16 mouse cellular contexts compared by ENCODE assay signal in genomic region chr13:99561843-99562550, GRCm38 (mm10). TPM values are rescaled to one million over a fixed set of nuclear protein-coding genes. Genes with fewer than 3 reads are reported as not detected.
DNase-seq lines count a peak whose midpoint lies in the region; ATAC-seq and TF ChIP-seq lines count a peak whose summit lies in the region.
"Had no signal": no experiment of that assay in that cellular context is flagged by ENCODE, and none has a peak within 500 bp of the region (broad histone marks: within the 10 kb centered on the region; RNA-seq: fewer than 3 reads in every experiment).

No protein-coding gene starts in this region.

- H3K27me3 ChIP-seq in intestine, embryonic 15.5 days (replicated peaks) = no peaks in the 10 kb centered on the region
- H3K27me3 ChIP-seq in intestine, postnatal 0 days (replicated peaks; ENCODE audit: control insufficient read depth, insufficient read depth, low read length) = no peaks in the 10 kb centered on the region
- H3K27me3 ChIP-seq in forebrain, embryonic 10.5 days (ENCODE audit: poor library complexity, severe bottlenecking) = no peaks in the 10 kb centered on the region; the same call in 1 of the 2 replicates
- no peaks in the 10 kb centered on the region for H3K27me3 ChIP-seq in hindbrain, embryonic 14.5 days (ENCODE audit: control insufficient read depth, insufficient read depth, low read length)
- no peaks in the 10 kb centered on the region for H3K27me3 ChIP-seq in neural tube, embryonic 12.5 days (replicated peaks)
- H3K27me3 ChIP-seq: lung, embryonic 15.5 days had no signal

- peak; percentile 65 for DNase-seq in forebrain, embryonic 10.5 days (ENCODE audit: extremely low spot score, low spot score)
- no peak for DNase-seq in hindbrain, embryonic 14.5 days (ENCODE audit: low spot score)
- DNase-seq in kidney, postnatal 10 days = no peak
- no peak for DNase-seq in heart, adult 18-20 months
- DNase-seq: cerebellum, adult 9-11 months; kidney, postnatal 14 days; layer of hippocampus, postnatal 36 days; liver; right cerebral cortex, postnatal 14 days; thymus, postnatal 4 days had no signal

- H3K9me3 ChIP-seq in intestine, embryonic 15.5 days = no peaks in the 10 kb centered on the region
- no peaks in the 10 kb centered on the region for H3K9me3 ChIP-seq in intestine, postnatal 0 days (ENCODE audit: control insufficient read depth)
- no peaks in the 10 kb centered on the region for H3K9me3 ChIP-seq in forebrain, embryonic 10.5 days
- no peaks in the 10 kb centered on the region for H3K9me3 ChIP-seq in hindbrain, embryonic 14.5 days (ENCODE audit: control insufficient read depth, low read length)
- H3K9me3 ChIP-seq in neural tube, embryonic 12.5 days = no peaks in the 10 kb centered on the region
- H3K9me3 ChIP-seq: lung, embryonic 15.5 days had no signal

- peak; percentile 43; the same call in 1 of the 2 replicates for ATAC-seq in intestine, embryonic 15.5 days
- ATAC-seq in intestine, postnatal 0 days = no peak
- peak; percentile 40; the same call in 1 of the 2 replicates for ATAC-seq in hindbrain, embryonic 14.5 days (ENCODE audit: low FRiP score)
- ATAC-seq in neural tube, embryonic 12.5 days (ENCODE audit: low FRiP score, low read depth) = peak; percentile 71; the same call in 1 of the 2 replicates
- ATAC-seq in cerebellum, adult (ENCODE audit: insufficient number of reproducible peaks, low FRiP score, low TSS enrichment) = no peak

- no peak overlapping the region for H3K4me3 ChIP-seq in intestine, embryonic 15.5 days (replicated peaks)
- H3K4me3 ChIP-seq in intestine, postnatal 0 days (ENCODE audit: low read depth, low read length) = no peak overlapping the region
- no peak overlapping the region for H3K4me3 ChIP-seq in forebrain, embryonic 10.5 days
- no peak overlapping the region for H3K4me3 ChIP-seq in hindbrain, embryonic 14.5 days (replicated peaks; ENCODE audit: low read length)
- no peak overlapping the region for H3K4me3 ChIP-seq in neural tube, embryonic 12.5 days
- H3K4me3 ChIP-seq: lung, embryonic 15.5 days had no signal

- no peaks in the 10 kb centered on the region for H3K4me1 ChIP-seq in intestine, embryonic 15.5 days (replicated peaks)
- no peaks in the 10 kb centered on the region for H3K4me1 ChIP-seq in intestine, postnatal 0 days (replicated peaks; ENCODE audit: control insufficient read depth, insufficient read depth, low read length)
- H3K4me1 ChIP-seq in forebrain, embryonic 10.5 days = peaks cover 42% of the 10 kb centered on the region
- H3K4me1 ChIP-seq in hindbrain, embryonic 14.5 days (replicated peaks; ENCODE audit: control insufficient read depth, insufficient read depth, low read length) = peaks cover 21% of the 10 kb centered on the region
- H3K4me1 ChIP-seq in neural tube, embryonic 12.5 days = peaks cover 21% of the 10 kb centered on the region
- H3K4me1 ChIP-seq: lung, embryonic 15.5 days had no signal

- no peak for TF ChIP-seq CTCF in intestine, postnatal 0 days (IDR thresholded peaks at IDR 0.05; ENCODE audit: low read depth)

- H3K27ac ChIP-seq in intestine, embryonic 15.5 days = no peak overlapping the region
- no peak overlapping the region for H3K27ac ChIP-seq in intestine, postnatal 0 days (ENCODE audit: low read depth, low read length)
- peak overlapping the region; percentile 72 for H3K27ac ChIP-seq in forebrain, embryonic 10.5 days
- peak overlapping the region; percentile 22 for H3K27ac ChIP-seq in hindbrain, embryonic 14.5 days
- H3K27ac ChIP-seq in neural tube, embryonic 12.5 days = no peak overlapping the region
- H3K27ac ChIP-seq: lung, embryonic 15.5 days had no signal

- H3K36me3 ChIP-seq in intestine, embryonic 15.5 days = no peaks in the 10 kb centered on the region
- H3K36me3 ChIP-seq in intestine, postnatal 0 days (ENCODE audit: control insufficient read depth, insufficient read depth) = no peaks in the 10 kb centered on the region
- H3K36me3 ChIP-seq in forebrain, embryonic 10.5 days (replicated peaks) = no peaks in the 10 kb centered on the region
- H3K36me3 ChIP-seq in hindbrain, embryonic 14.5 days (replicated peaks; ENCODE audit: control insufficient read depth, insufficient read depth) = no peaks in the 10 kb centered on the region
- H3K36me3 ChIP-seq in neural tube, embryonic 12.5 days = no peaks in the 10 kb centered on the region
- H3K36me3 ChIP-seq: lung, embryonic 15.5 days had no signal

- H3K9ac ChIP-seq in intestine, embryonic 15.5 days = no peak overlapping the region
- H3K9ac ChIP-seq in intestine, postnatal 0 days (ENCODE audit: low read depth, low read length) = no peak overlapping the region
- no peak overlapping the region for H3K9ac ChIP-seq in hindbrain, embryonic 14.5 days
- no peak overlapping the region for H3K9ac ChIP-seq in neural tube, embryonic 12.5 days
- H3K9ac ChIP-seq: lung, embryonic 15.5 days had no signal

- 51% methylated on average over 10 of the region's 10 CpGs for WGBS in intestine, embryonic 15.5 days
- WGBS in intestine, postnatal 0 days = 52% methylated on average over 10 of the region's 10 CpGs
- 33% methylated on average over 10 of the region's 10 CpGs for WGBS in forebrain, embryonic 10.5 days
- WGBS in hindbrain, embryonic 14.5 days = 39% methylated on average over 10 of the region's 10 CpGs
- WGBS in neural tube, embryonic 12.5 days = 35% methylated on average over 10 of the region's 10 CpGs

- no peak overlapping the region for H3K4me2 ChIP-seq in intestine, embryonic 15.5 days (replicated peaks)
- no peak overlapping the region for H3K4me2 ChIP-seq in intestine, postnatal 0 days (replicated peaks; ENCODE audit: low read depth)
- no peak overlapping the region for H3K4me2 ChIP-seq in hindbrain, embryonic 14.5 days (replicated peaks)
- no peak overlapping the region for H3K4me2 ChIP-seq in neural tube, embryonic 12.5 days (replicated peaks)
- H3K4me2 ChIP-seq: heart, embryonic 11.5 days; lung, embryonic 15.5 days had no signal

RNA-seq across cellular contexts. Expression of gene Map1b, which starts 45.7 kb away (rescaled TPM):
- polyA plus RNA-seq in intestine, embryonic 15.5 days (2015; fragmentation: Nextera tagmentation; extraction: Ambion mirVana) = 104 and 116 TPM in 2 replicates
- polyA plus RNA-seq in intestine, postnatal 0 days (2015; fragmentation: Nextera tagmentation; extraction: Ambion mirVana) = 43.7 and 47.7 TPM in 2 replicates
- polyA plus RNA-seq in forebrain, embryonic 10.5 days (2016; fragmentation: Nextera tagmentation; extraction: Ambion mirVana) = 403 and 460 TPM in 2 replicates
- polyA plus RNA-seq in hindbrain, embryonic 14.5 days (2014; fragmentation: Nextera tagmentation; extraction: Ambion mirVana) = 2,185 and 2,283 TPM in 2 replicates
- polyA plus RNA-seq in neural tube, embryonic 12.5 days (2016; fragmentation: Nextera tagmentation; extraction: Ambion mirVana) = 1,223 and 1,491 TPM in 2 replicates
- 10 to 100 TPM in 1 of 2 experiments, 1 to 10 TPM in 1; 9.9 to 10.8 TPM for total RNA-seq in heart, adult 18-20 months (2021)

Comparison
In these comparisons a context has a peak if more than half of its experiments do, and no peak if none do; other contexts are left out.
1. ATAC-seq: peak in intestine, embryonic 15.5 days (single experiment), hindbrain, embryonic 14.5 days (single experiment) and neural tube, embryonic 12.5 days (single experiment); none in intestine, postnatal 0 days (single experiment) and cerebellum, adult (single experiment).
2. H3K27ac ChIP-seq: peak in forebrain, embryonic 10.5 days (single experiment) and hindbrain, embryonic 14.5 days (single experiment); none in intestine, embryonic 15.5 days (single experiment), intestine, postnatal 0 days (single experiment) and neural tube, embryonic 12.5 days (single experiment).